Mouse (Mus musculus) mesoderm, embryonic 11.5 days (tissue): ENCODE data around the gene Abcf3.
A peak's percentile ranks its signal among the peaks of the same experiment; 100 is the strongest.

Experiments used
- DNase-seq: peaks from one replicate; pipeline ENCODE4 v3.0.0-alpha.2; 2012; ENCODE audit warnings: low read depth, low spot score

Gene Abcf3

DNA sequence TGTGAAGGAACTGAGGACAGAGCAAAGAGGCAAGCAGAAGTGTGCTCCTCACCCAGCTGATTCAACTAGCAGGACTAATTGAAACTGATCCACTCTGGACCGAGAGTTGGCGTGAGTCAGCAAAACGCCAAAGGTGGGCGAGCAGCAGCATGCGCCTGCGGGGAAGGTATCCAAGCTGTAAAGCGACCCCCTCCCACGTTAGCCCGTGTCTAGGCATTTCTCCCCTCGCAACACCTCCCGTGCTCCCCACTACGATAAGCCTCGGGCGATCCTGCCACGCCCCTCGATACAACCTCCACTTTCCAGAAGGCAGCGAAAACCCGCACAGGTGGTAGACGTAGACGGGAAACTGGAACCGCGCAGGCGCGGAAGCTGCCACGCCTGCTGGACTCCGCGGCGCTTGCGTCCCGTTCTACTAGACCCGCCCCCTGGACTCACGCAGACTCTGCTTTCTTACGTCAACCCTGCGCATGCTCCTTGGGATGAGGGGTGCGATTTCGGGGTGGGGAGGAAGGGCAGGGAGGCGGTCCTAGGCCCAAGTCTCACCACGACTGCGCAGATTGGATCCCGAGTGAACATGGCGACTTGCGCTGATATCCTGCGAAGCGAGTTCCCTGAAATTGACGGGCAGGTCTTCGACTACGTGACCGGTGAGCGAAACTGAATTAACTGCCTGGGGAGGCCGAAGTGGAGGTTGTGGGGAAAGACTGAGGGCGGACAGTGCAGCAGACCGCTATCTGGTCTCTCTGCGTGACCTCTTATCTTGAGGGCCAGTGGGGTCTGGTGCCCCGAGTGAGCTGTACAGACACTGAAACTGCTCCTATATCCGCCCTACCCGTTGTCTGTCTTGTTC, at the start of gene Abcf3:
Gene Abcf3 (plus strand): TSS at position 482 of the 853 bp plus-strand sequence.
- DNase-seq: peak; percentile 100

DNA sequence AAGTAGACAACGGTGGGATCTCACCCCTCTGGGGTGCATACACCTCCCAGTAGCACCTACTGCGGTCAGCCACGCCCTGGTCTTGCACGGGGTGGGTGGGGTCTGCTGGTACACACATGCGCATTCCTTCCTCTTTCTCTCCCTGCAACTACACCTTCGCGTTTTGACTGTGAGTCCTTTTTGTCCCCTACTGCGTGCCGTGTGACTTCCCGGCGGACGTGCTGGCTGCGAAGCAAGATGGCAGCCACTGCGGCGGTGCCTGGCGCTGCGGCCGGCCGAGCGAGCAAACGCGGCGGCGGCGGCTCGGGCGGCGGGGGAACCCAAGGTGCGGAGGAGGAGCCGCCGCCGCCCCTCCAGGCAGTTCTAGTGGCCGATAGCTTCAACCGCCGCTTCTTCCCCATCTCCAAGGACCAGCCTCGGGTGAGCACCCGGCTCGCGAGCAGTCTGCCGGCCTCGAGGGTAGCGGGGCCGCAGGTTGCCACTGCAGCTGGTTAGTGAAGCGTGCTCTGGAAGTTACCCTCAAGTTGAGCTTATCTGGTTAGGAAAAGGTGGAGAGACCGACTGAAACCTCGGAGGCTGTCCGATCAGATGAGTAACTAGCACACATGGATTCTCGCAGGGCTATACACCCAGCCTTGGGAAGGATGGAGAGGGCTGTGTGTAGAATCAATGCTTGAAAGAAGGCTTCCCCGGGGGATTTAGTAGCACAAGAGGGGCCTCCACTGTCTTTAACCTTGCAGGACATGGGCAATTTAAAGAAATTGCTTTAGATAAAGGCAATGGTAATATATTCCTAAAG, 49.5 kb upstream of the Abcf3 start, which contains the start of gene Eif2b5:
Gene Eif2b5 (plus strand): TSS at position 141 of the 799 bp plus-strand sequence.
- DNase-seq: peak; percentile 90

DNA sequence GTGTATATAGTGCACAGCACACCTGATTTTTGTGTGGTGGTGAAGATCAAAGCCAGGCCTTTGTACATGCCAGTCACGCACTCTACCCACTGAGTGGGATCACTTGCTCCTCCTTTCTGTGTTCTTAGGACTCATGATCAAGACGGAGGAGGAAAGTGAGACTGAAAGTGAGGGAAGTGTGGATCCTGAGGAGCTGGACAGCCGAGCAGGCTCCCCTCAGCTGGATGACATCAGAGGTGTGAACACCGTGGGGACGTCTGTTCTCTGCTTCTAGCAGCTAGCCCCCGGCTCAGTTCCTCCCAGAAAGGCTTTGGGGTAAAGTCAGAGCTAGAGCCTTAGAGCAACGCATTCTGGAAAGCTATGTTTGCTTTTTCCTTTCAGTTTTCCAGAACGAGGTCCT, 42.4 kb upstream of the Abcf3 start:
- no peak for DNase-seq

DNA sequence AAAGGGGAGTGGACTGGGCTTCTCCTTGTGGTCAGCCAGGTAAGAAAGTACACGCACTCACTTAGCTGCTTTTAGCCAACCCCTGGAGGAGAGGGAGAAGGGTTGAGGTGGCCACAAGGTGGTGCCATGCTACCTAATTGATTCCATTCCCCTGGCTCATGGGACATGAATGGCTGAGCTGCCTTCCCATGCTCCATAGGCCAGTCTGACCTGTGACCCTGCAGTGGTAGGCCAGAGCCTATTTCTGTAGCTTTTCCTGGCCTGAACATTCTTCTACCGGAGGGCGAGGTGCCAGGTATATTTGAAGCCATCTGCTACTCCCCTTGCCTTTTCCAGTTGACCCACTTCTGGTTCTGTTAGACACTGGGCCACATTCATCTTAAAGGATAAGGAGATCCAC, 39.0 kb upstream of the Abcf3 start:
- peak; percentile 37 for DNase-seq

DNA sequence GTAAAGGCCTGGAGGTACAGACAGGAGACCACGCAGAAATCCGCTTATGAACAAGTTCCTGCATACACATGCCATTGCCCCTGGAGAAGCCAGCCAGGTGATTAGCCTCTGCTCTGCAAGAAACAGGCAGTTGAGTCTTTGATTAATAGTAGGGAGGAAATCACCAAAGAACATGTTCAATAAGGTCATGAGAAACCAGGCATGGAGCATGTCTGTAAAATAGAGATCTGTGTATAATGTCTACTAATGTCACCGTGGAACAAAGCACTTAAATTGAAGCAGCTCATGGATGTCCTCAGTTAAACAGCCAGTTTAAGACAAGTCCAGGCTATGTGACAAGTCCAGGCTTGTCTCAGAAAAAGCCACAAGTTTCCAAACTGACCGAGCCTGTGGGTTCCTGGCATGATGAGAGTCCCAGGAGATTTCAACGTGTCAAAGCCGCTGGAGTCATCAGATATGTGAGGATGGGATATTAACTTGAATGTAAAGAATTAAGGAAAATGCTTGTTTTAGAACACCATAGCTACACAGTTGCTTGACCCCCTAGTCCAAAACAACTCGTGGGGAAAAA, 37.0 kb upstream of the Abcf3 start:
- DNase-seq: no peak

DNA sequence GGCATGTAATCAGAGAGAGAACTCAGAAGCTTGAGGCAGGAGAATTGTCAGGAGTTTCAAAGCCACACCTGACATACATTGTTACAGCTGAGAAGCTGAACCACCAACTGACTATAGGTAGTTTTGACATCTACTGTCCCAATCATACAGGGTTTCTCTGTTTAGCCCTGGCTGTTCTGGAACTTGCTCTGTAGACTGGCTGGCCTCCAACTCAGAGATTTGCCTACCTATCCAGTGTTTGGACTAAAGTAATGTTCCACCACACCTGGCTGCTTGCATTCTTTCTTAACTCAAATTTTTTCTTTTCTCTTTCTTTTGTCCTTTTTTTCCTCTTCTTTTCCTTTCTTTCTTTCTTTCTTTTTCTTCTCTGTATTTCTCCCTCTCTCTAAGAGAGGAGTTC, 32.3 kb upstream of the Abcf3 start:
- no peak for DNase-seq

DNA sequence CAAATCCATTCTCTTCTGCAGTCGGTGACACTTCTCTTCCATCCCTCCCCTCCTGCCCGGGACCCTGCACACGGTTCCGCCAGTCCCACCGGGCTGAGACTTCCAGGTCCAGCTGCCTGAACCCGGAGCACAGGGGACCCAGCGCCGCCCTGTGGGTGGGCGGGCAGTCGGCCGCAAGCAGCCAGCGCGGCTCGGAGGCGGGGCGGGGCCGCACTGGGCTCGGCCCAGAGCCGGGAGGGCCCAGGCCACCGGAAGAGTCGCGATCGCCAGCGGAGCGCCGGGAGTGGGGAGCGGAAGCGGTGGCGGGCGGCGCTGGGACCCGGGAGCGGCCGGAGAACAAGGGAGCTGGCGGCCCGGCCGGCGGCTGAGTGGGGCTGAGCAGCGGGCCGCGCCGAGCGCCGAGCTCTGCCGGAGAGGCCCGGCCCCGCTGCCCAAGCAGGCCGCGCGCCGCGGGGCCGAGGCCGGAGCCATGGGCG, 31.6 kb upstream of the Abcf3 start, which contains the start of gene Dvl3:
Gene Dvl3 (plus strand): TSS at position 257 of the 476 bp plus-strand sequence.
- DNase-seq: peak; percentile 90

DNA sequence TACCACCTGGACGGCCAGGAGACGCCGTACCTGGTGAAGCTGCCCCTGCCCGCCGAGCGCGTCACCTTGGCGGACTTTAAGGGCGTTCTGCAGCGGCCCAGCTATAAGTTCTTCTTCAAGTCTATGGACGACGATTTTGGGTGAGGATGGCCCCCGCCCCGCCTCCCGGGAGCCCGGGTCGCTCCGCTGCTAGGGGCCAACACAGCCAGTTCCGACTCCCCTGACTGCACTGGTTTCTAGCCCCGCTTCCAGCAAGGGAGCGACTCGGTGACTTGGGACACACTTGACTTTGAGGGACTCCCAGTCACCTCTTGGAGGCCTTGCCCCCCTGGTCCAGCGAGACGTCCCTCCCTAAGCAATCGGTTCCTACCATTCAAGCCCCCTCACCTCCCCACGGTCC, 31.2 kb upstream of the Abcf3 start:
- peak; percentile 13 for DNase-seq

DNA sequence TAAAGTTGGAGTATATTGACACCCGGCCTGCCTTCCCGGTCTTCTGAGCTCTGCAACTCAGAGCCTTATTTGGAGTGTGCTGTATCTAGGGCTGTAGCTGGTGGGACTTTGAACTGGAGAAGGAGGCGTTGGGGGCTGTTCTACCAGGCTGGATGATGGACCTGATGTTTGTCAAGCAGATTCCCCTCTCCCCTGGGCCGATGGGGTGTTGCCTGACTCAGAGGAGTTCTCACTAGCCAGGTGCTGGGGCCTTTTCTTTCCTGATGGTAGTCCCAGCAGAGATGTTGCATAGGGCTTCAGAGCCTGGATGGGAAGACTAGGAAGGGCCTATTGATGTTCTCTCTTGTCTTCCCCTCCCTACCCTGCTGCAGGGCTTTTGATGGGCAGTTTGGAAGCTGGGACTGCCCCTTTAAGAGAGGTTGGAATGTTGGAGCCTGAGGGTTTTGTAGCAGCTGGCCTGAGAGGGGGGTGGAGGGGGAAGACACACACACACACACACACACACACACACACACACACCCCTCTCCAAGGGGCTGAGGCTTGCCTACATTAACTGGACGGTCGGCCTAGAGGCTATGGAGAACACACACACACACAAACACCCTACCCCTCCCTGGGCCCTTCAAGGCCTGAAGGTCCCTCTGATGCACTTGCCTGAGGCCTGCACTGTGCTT, 30.5 kb upstream of the Abcf3 start:
- DNase-seq: peak; percentile 71

DNA sequence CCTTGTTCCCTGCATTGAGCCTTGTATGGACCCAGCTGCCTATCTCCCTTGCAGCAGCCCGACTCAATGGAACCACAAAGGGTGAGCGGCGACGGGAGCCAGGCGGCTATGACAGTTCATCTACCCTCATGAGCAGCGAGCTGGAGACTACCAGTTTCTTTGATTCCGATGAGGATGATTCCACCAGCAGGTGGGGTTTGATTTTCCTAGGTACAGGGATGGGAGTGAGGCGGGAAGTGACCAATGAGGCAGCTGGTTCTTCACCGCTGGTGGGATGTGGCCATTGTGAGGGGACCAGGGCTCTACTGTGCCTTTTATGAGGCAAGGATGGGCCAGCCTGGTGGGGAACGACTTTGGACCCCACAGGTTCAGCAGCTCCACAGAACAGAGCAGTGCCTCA, 24.5 kb upstream of the Abcf3 start:
- DNase-seq: no peak

DNA sequence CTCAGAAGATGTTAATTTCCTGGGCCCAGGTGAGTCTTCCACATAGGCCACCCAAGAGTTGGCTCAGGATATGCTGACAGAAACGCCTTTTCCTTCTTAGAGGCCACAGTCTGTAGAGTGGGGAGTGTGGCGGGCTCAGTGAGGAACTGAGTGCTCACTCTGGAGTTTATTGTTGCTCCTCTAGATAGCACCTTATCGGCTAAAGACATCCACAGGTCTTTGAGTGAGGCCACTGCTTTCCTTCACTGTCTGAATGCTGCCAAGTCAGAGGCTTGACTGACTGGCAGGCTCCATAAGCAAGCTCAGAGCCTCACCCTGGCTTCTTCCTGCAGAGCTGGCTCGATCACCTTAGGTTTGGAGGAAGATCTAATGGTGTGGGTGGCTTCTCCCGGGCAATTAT, 19.6 kb upstream of the Abcf3 start:
- no peak for DNase-seq

DNA sequence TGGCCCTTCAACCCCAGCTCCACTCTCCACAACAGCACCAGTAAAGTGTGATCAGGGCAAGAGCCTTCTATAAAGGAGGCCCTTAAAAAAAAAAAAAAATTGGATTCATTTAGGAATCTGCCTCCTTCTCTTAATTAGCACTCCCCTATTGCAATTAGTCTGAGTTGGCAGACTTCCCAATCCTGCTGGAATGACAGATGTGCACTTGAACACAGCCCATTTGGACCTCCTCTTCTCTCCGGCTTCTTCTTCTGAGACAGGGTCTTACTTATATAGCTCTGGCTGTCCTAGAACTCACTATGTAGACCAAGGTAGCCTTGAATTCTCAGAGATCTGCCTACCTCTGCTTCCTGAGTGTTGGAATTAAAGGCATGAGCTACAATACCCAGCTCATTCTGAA, 19.0 kb upstream of the Abcf3 start:
- DNase-seq: no peak

DNA sequence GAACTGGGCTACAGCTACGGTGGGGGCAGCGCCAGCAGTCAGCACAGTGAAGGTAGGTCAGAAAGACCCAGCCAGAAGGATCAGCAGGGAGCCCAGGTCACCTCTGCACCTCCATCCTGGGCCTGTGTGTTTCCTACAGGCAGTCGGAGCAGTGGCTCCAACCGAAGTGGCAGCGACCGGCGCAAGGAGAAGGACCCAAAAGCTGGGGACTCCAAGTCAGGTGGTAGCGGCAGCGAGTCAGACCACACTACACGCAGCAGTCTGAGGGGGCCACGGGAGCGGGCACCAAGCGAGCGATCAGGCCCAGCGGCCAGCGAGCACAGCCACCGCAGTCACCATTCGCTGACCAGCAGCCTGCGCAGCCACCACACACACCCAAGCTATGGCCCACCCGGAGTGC, 17.4 kb upstream of the Abcf3 start:
- no peak for DNase-seq

DNA sequence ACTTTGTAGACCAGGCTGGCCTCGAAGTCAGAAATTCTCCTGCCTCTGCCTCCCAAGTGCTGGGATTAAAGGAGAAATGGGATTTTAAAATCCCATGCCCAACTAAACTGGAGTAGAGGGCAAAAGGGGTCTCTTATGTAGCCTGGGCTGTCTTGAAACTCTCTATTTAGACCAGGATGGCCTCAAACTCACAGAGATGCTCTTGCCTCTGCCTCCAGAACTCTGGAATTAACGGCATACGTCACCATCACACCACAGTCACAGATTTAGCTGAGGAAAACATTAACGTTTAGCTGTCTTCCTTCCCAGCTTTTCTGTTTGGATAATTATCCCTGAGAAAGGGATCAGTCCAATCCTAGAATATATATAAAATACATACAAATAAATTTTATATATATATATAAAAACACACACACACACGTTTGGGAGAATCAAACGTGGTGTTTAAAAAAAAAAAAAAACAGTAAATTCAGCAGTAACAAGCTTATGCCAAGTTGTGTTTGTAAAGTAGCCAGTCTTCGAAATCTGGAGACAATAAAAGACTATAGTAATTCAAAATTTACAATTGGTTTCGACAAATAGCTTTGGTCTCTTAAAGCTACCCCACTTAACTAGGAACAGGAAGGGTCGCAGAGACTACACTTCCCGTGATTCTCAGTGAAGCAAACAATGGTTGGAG, 13.6 kb upstream of the Abcf3 start:
- no peak for DNase-seq

DNA sequence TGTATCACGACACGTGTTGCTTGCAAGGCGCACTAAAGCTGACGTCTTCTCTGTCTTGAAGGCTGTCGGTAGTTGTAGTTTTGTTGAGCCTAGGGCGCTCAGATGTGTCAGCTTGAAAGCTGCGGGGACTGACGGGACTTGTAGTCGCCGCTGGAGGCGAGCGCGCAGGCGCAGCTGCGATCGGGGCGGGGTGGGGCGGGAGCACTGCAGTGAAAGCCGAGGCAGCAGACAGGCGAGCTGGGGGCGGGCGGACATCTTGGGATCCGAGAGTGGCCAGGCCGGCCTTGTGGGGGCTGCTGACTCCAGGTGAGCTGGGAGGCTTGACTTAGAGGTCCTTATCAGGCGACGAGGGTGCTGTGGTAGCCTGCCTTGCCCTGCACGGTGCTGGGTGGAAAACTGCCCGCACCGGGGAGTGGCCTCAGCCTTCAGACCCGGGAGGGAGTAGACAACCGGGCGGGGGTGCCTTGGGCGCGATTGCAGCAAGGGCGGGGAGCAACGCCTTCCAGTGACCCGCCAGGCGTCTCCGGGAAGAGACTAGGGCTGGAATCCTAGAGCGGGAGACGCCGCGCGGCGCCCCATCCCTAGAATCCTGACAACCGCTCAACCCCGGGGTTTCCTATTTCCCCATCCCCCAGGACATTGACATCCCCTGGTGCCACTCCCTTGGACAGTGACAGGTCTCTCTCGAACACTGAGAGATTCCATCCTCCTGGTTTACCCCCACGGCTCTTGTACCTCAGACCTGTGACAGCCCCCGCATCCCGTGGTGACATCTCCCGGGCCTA, 12.9 kb upstream of the Abcf3 start, which contains the start of gene Ap2m1:
Gene Ap2m1 (plus strand): TSS at position 183 of the 785 bp plus-strand sequence.
- DNase-seq: peak; percentile 99

DNA sequence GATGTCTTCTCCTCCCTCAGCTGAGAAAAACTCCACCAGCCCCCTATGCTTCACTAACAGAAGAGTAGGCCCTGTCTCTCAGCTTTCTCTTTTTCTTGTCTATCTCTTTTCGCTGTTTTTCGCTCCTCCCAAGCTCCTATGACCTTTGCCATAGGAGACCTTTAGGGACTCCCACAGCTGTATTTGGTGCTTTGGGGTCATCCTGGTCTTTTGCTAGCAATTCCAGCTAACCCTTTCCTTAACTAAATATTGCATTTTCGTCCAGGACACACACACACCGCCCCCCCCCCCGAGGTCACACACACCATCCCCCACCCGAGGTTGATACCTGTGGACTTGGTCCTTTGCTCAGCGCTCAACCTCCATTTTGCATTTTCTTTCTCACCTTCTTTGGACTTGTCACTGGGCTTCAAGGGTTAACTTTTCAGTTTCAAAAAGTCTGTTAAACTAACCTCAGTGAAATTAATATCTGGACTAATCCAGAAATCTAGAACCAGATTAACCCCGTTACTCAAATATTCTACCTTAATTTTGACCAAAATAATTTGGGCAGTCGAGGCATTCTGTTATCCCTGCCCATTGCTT, 12.2 kb upstream of the Abcf3 start:
- DNase-seq: no peak

DNA sequence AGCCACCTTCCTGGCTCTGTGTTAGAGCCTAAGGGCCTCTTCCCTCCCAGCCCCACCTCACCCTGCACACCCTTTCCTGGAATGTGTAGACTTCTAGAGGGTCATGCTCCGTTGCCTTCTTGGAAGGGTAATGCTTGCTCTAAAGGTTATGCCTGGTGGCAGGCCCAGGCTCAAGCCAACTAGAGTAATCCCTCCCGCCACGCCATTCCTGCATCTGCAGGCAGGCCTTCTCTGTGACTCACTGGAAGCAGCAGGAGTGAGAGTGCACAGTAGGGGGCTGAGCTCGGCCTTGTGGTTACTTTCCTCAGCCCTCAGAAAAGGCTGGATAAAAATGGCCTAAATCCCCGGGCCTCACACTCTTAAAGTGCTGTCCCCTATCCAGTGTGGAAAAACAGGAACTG, 11.3 kb upstream of the Abcf3 start:
- DNase-seq: no peak

DNA sequence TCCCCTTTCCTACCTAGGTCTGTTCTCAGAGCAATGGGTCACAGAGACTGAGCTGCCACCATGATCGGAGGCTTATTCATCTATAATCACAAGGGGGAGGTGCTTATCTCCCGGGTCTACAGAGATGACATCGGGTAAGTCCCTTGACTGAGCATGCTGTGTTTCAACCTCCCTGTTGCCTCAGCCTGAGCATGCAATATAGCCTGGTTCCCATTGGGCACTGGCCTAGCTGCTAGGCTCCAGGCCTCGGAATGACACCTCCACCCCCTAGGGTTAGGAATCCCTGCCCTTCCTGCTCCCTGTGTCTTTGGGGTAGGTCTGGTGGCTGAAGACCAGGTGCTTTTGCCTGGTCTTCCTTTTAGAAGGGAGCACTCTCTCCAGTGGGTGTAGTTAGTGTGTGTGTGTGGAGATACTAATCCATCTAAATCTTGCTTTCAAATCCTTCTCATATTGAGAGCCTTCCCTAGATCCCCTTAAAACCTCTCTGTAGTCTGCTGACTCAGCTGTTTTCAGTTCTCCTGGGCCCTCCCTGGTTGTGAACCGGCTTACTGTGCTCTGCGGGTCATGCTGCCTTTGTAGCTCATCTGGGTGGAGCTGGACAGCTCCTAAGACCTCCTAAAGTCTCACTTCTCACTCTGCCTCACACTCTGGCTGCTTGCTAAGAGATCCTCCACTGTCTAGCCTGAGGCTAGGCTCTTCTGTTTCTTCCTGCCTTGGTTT, 10.6 kb upstream of the Abcf3 start:
- DNase-seq: no peak

DNA sequence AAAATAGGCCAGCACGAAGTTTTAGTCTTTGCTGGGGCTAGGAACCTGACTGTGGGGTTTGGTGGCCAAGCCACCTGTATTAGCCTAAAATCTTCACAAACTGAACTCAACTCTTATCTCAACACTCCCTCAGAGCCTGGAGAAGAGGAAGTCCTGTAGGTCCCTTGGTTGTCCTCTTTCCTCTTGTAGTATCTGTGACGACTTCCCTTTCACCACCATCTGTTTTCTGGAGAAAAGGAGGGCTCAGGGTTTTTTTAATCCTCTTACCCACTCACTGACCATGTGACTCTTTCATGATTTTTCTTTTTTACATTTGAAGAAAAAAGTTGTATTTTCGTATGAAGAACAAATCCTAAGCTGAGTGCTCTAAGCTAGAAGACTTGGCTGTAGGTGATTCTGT, 8.7 kb upstream of the Abcf3 start:
- DNase-seq: no peak
